In the genomic region with DNA sequence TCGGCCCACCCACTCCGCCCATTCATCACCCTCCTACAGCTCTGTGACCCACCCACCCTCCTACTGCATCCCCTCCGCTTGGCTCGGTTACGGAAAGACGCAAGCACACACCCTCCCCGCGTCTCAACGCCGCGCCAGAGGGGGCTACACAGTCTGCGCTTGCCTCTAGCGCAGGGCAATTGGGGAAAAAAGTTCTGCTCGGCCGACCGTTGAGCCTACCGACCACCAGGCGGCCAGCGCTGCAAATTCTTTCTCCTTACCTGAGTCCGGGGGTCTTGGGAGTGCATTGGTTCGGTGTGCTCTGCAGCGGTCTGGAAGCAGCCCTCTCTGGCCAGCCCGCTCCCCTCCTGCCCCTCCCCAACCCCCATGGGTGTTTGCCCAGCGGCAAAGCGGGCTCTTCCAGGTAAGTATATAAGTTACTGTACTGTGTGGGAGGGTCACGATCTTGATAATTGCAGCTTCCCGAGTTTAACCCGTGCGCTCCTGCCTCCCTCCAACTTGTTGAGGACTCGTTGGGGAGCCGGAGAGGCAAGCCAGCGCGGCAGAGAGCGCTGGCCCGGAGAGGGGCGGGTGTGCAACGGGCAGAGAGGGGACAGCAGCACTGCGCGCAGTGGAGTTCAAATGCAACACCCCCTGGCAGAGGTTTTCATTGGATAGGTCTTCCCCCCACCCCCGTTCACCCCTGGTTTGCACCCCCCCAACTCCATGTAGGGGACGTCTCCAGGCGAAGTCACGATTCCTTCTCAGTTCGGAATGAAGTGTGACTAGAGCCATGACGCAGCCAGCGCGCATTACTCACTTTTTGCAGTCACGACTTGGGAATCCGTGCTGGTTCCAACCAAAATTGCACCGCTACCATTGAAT, we compare ENCODE assay signal across 8 mouse cellular contexts.
DNase-seq lines count a peak whose midpoint lies in the region; ATAC-seq and TF ChIP-seq lines count a peak whose summit lies in the region.

No protein-coding gene starts in this region.

- no peak for TF ChIP-seq CTCF in heart, adult 2 months (IDR thresholded peaks at IDR 0.05)
- no peak for TF ChIP-seq CTCF in stomach, postnatal 0 days (IDR thresholded peaks at IDR 0.05; ENCODE audit: low read depth)
- no peak for TF ChIP-seq CTCF in kidney, adult 2 months (conservative IDR thresholded peaks at IDR 0.05; ENCODE audit: insufficient read depth, insufficient read length, low read depth, low read length)

- H3K36me3 ChIP-seq in heart, embryonic 13.5 days, result no peaks in the 10 kb centered on the region
- no peaks in the 10 kb centered on the region for H3K36me3 ChIP-seq in heart, adult 2 months (ENCODE audit: control insufficient read depth, insufficient read depth, low read length)
- H3K36me3 ChIP-seq in embryonic facial prominence, embryonic 13.5 days, result no peaks in the 10 kb centered on the region
- no peaks in the 10 kb centered on the region for H3K36me3 ChIP-seq in limb, embryonic 14.5 days (ENCODE audit: control insufficient read depth, insufficient read depth, low read length)
- H3K36me3 ChIP-seq in stomach, postnatal 0 days (ENCODE audit: control insufficient read depth, insufficient read depth, low read length), result no peaks in the 10 kb centered on the region
- H3K36me3 ChIP-seq in kidney, adult 2 months (ENCODE audit: control insufficient read depth, insufficient read depth, low read length), result no peaks in the 10 kb centered on the region

- H3K4me3 ChIP-seq in heart, embryonic 13.5 days, result peak overlapping the region; percentile 47
- H3K4me3 ChIP-seq in heart, adult 2 months, result no peak overlapping the region
- H3K4me3 ChIP-seq in embryonic facial prominence, embryonic 13.5 days, result peak overlapping the region; percentile 36
- peak overlapping the region; percentile 18 for H3K4me3 ChIP-seq in limb, embryonic 14.5 days (replicated peaks; ENCODE audit: low read length)
- H3K4me3 ChIP-seq in stomach, postnatal 0 days (ENCODE audit: low read depth, low read length), result no peak overlapping the region
- no peak overlapping the region for H3K4me3 ChIP-seq in kidney, adult 2 months (ENCODE audit: insufficient read depth, low read depth, low read length)

- TF ChIP-seq POLR2A in heart, adult 2 months (IDR thresholded peaks at IDR 0.05; ENCODE audit: insufficient read depth, low read depth, low read length), result no peak
- no peak for TF ChIP-seq POLR2A in limb, embryonic 14.5 days (IDR thresholded peaks at IDR 0.05; ENCODE audit: borderline replicate concordance, extremely low read depth, insufficient read depth, insufficient read length)
- TF ChIP-seq POLR2A in kidney, adult 2 months (IDR thresholded peaks at IDR 0.05; ENCODE audit: low read depth, low read length), result no peak

- H3K27me3 ChIP-seq in heart, embryonic 13.5 days (replicated peaks), result peaks cover 100% of the 10 kb centered on the region
- H3K27me3 ChIP-seq in heart, adult 2 months (ENCODE audit: control insufficient read depth, insufficient read depth, low read length), result peaks cover 34% of the 10 kb centered on the region
- peaks cover 100% of the 10 kb centered on the region for H3K27me3 ChIP-seq in embryonic facial prominence, embryonic 13.5 days
- H3K27me3 ChIP-seq in limb, embryonic 14.5 days (ENCODE audit: control insufficient read depth, insufficient read depth, low read length), result peaks cover 98% of the 10 kb centered on the region
- peaks cover 24% of the 10 kb centered on the region; the same call in 1 of the 2 replicates for H3K27me3 ChIP-seq in stomach, postnatal 0 days (ENCODE audit: control insufficient read depth, insufficient read depth, low read length)
- H3K27me3 ChIP-seq in kidney, adult 2 months (replicated peaks; ENCODE audit: control insufficient read depth, insufficient read depth, low read length), result peaks cover 7% of the 10 kb centered on the region

- intact Hi-C loops in heart, adult 2 months (cut with DNase I), result loop anchor here (5.0 kb wide), 1 partner anchor 206 kb away; no protein-coding TSS in a partner anchor

- peaks cover 70% of the 10 kb centered on the region for H3K4me1 ChIP-seq in heart, embryonic 13.5 days
- no peaks in the 10 kb centered on the region for H3K4me1 ChIP-seq in heart, adult 2 months (ENCODE audit: control insufficient read depth, insufficient read depth, low read length)
- H3K4me1 ChIP-seq in embryonic facial prominence, embryonic 13.5 days, result peaks cover 36% of the 10 kb centered on the region
- H3K4me1 ChIP-seq in limb, embryonic 14.5 days (ENCODE audit: control insufficient read depth, insufficient read depth, low read length), result 0 out of 2 replicates have a peak, but pooled peaks cover 2% of the 10 kb centered on the region
- no peaks in the 10 kb centered on the region for H3K4me1 ChIP-seq in stomach, postnatal 0 days (replicated peaks; ENCODE audit: control insufficient read depth, insufficient read depth)
- H3K4me1 ChIP-seq in kidney, adult 2 months (ENCODE audit: control insufficient read depth, insufficient read depth, low read length), result no peaks in the 10 kb centered on the region

- H3K9me3 ChIP-seq in heart, embryonic 13.5 days, result no peaks in the 10 kb centered on the region
- no peaks in the 10 kb centered on the region for H3K9me3 ChIP-seq in embryonic facial prominence, embryonic 13.5 days
- no peaks in the 10 kb centered on the region for H3K9me3 ChIP-seq in limb, embryonic 14.5 days (ENCODE audit: control insufficient read depth, low read length)
- H3K9me3 ChIP-seq in stomach, postnatal 0 days (ENCODE audit: control insufficient read depth, low read length), result no peaks in the 10 kb centered on the region

- H3K27ac ChIP-seq in heart, embryonic 13.5 days (replicated peaks), result no peak overlapping the region
- no peak overlapping the region for H3K27ac ChIP-seq in heart, adult 2 months
- no peak overlapping the region for H3K27ac ChIP-seq in embryonic facial prominence, embryonic 13.5 days
- H3K27ac ChIP-seq in limb, embryonic 14.5 days (replicated peaks; ENCODE audit: low read depth, low read length), result no peak overlapping the region
- H3K27ac ChIP-seq in stomach, postnatal 0 days (replicated peaks), result no peak overlapping the region
- no peak overlapping the region for H3K27ac ChIP-seq in kidney, adult 2 months (ENCODE audit: insufficient read depth, low read depth, low read length)

- H3K9ac ChIP-seq in heart, embryonic 13.5 days, result no peak overlapping the region; the same call in 1 of the 2 replicates
- H3K9ac ChIP-seq in heart, adult 2 months (ENCODE audit: low read depth, low read length), result no peak overlapping the region
- H3K9ac ChIP-seq in embryonic facial prominence, embryonic 13.5 days, result no peak overlapping the region
- no peak overlapping the region for H3K9ac ChIP-seq in limb, embryonic 14.5 days (ENCODE audit: low read depth, low read length, severe bottlenecking)
- no peak overlapping the region for H3K9ac ChIP-seq in stomach, postnatal 0 days (ENCODE audit: low read length)

- DNase-seq in heart, adult 2 months, result no peak
- peak; percentile 33 for DNase-seq in Muller cell, postnatal 12 days (ENCODE audit: inconsistent ontology term)
- DNase-seq in limb, embryonic 14.5 days (ENCODE audit: low spot score), result no peak
- DNase-seq in stomach, postnatal 0 days (ENCODE audit: low spot score), result peak; percentile 17
- no peak for DNase-seq in kidney, adult 2 months
- DNase-seq in thymus, postnatal 25 days, result no peak

- under 1% methylated on average over 50 of the region's 50 CpGs for WGBS in heart, embryonic 13.5 days
- WGBS in heart, adult 2 months, result 2% methylated on average over 50 of the region's 50 CpGs
- under 1% methylated on average over 50 of the region's 50 CpGs for WGBS in embryonic facial prominence, embryonic 13.5 days
- WGBS in limb, embryonic 14.5 days, result under 1% methylated on average over 48 of the region's 50 CpGs
- under 1% methylated on average over 50 of the region's 50 CpGs for WGBS in stomach, postnatal 0 days
- WGBS in kidney, adult 2 months, result 2% methylated on average over 50 of the region's 50 CpGs

- H3K79me2 ChIP-seq in heart, adult 2 months (replicated peaks; ENCODE audit: control insufficient read depth, insufficient read depth, low read length), result no peaks in the 10 kb centered on the region

- H3K4me2 ChIP-seq in heart, embryonic 13.5 days, result peak overlapping the region; percentile 75
- peak overlapping the region; percentile 58 for H3K4me2 ChIP-seq in embryonic facial prominence, embryonic 13.5 days
- peak overlapping the region; percentile 28 for H3K4me2 ChIP-seq in limb, embryonic 14.5 days (replicated peaks; ENCODE audit: low read depth, low read length, severe bottlenecking)
- H3K4me2 ChIP-seq in stomach, postnatal 0 days (replicated peaks; ENCODE audit: low read depth), result no peak overlapping the region; the same call in 1 of the 2 replicates

- TF ChIP-seq EP300 in heart, adult 2 months (IDR thresholded peaks at IDR 0.05; ENCODE audit: insufficient read depth, low read depth, low read length), result no peak
- no peak for TF ChIP-seq EP300 in stomach, postnatal 0 days (optimal IDR thresholded peaks at IDR 0.05)

- ATAC-seq in heart, embryonic 13.5 days (ENCODE audit: extremely low read depth, insufficient number of reproducible peaks, low FRiP score, low TSS enrichment), result no peak
- ATAC-seq in embryonic facial prominence, embryonic 13.5 days (ENCODE audit: insufficient number of reproducible peaks, insufficient read depth, low FRiP score, low TSS enrichment, low read depth), result no peak
- no peak for ATAC-seq in limb, embryonic 14.5 days (ENCODE audit: low FRiP score, low read depth)
- ATAC-seq in stomach, postnatal 0 days (ENCODE audit: low FRiP score, low TSS enrichment), result no peak

Comparison
In these comparisons a context has a peak if more than half of its experiments do, and no peak if none do; other contexts are left out.
1. H3K4me3 ChIP-seq: peak in heart, embryonic 13.5 days (single experiment), embryonic facial prominence, embryonic 13.5 days (single experiment) and limb, embryonic 14.5 days (single experiment); none in heart, adult 2 months (single experiment), stomach, postnatal 0 days (single experiment) and kidney, adult 2 months (single experiment).
2. DNase-seq: peak in Muller cell, postnatal 12 days (single experiment) and stomach, postnatal 0 days (single experiment); none in heart, adult 2 months (0 of 2), limb, embryonic 14.5 days (single experiment), kidney, adult 2 months (single experiment) and thymus, postnatal 25 days (single experiment).